Comparison of ENCODE assay signal across 8 mouse cellular contexts in genomic region chr7:113369620-113370340, GRCm38 (mm10). TPM values are rescaled to one million over a fixed set of nuclear protein-coding genes. Genes with fewer than 3 reads are reported as not detected.
DNase-seq lines count a peak whose midpoint lies in the region; ATAC-seq lines count a peak whose summit lies in the region.

No protein-coding gene starts in this region.

- peak overlapping the region; percentile 83 for H3K27ac ChIP-seq in neural tube, embryonic 11.5 days (ENCODE audit: low read depth, low read length)
- H3K27ac ChIP-seq in embryonic facial prominence, embryonic 10.5 days (replicated peaks), result peak overlapping the region; percentile 92
- peak overlapping the region; percentile 89 for H3K27ac ChIP-seq in limb, embryonic 15.5 days
- H3K27ac ChIP-seq in midbrain, embryonic 16.5 days (ENCODE audit: low read length), result peak overlapping the region; percentile 90
- H3K27ac ChIP-seq in stomach, embryonic 15.5 days, result peak overlapping the region; percentile 88

- H3K9ac ChIP-seq in neural tube, embryonic 11.5 days (ENCODE audit: low read length), result peak overlapping the region; percentile 91
- H3K9ac ChIP-seq in limb, embryonic 15.5 days, result peak overlapping the region; percentile 85
- peak overlapping the region; percentile 92 for H3K9ac ChIP-seq in midbrain, embryonic 16.5 days (ENCODE audit: low read depth, low read length)
- H3K9ac ChIP-seq in stomach, embryonic 15.5 days, result peak overlapping the region; percentile 60

- H3K4me1 ChIP-seq in neural tube, embryonic 11.5 days (ENCODE audit: control insufficient read depth, insufficient read depth, low read length), result peaks cover 4% of the 10 kb centered on the region; the same call in 1 of the 2 replicates
- H3K4me1 ChIP-seq in embryonic facial prominence, embryonic 10.5 days, result peaks cover 15% of the 10 kb centered on the region
- H3K4me1 ChIP-seq in limb, embryonic 15.5 days, result peaks cover 12% of the 10 kb centered on the region
- peaks cover 14% of the 10 kb centered on the region for H3K4me1 ChIP-seq in midbrain, embryonic 16.5 days (ENCODE audit: control insufficient read depth, insufficient read depth, low read length)
- 0 out of 2 replicates have a peak, but pooled peaks cover 3% of the 10 kb centered on the region for H3K4me1 ChIP-seq in stomach, embryonic 15.5 days

- H3K4me3 ChIP-seq in neural tube, embryonic 11.5 days (ENCODE audit: low read depth, low read length), result peak overlapping the region; percentile 89
- peak overlapping the region; percentile 91 for H3K4me3 ChIP-seq in embryonic facial prominence, embryonic 10.5 days
- peak overlapping the region; percentile 93 for H3K4me3 ChIP-seq in limb, embryonic 15.5 days
- peak overlapping the region; percentile 93 for H3K4me3 ChIP-seq in midbrain, embryonic 16.5 days (ENCODE audit: low read depth, low read length)
- H3K4me3 ChIP-seq in stomach, embryonic 15.5 days (replicated peaks), result peak overlapping the region; percentile 92

- no peaks in the 10 kb centered on the region for H3K36me3 ChIP-seq in neural tube, embryonic 11.5 days (ENCODE audit: control insufficient read depth, insufficient read depth, low read length)
- no peaks in the 10 kb centered on the region for H3K36me3 ChIP-seq in embryonic facial prominence, embryonic 10.5 days (replicated peaks)
- H3K36me3 ChIP-seq in limb, embryonic 15.5 days, result no peaks in the 10 kb centered on the region
- H3K36me3 ChIP-seq in midbrain, embryonic 16.5 days (ENCODE audit: control insufficient read depth, insufficient read depth, low read length), result no peaks in the 10 kb centered on the region
- no peaks in the 10 kb centered on the region for H3K36me3 ChIP-seq in stomach, embryonic 15.5 days

- peak; percentile 54 for ATAC-seq in neural tube, embryonic 11.5 days (ENCODE audit: insufficient read depth, low FRiP score, low TSS enrichment)
- peak; percentile 30 for ATAC-seq in granulocyte monocyte progenitor cell, adult 5-6 weeks (replicated peaks; ENCODE audit: poor library complexity, severe bottlenecking)
- ATAC-seq in limb, embryonic 15.5 days (ENCODE audit: insufficient number of reproducible peaks, low FRiP score, low TSS enrichment, low read depth), result peak; percentile 68
- ATAC-seq in midbrain, embryonic 16.5 days, result peak; percentile 77
- ATAC-seq in stomach, embryonic 15.5 days (ENCODE audit: insufficient read depth, low FRiP score, low read depth), result peak; percentile 71

- H3K9me3 ChIP-seq in neural tube, embryonic 11.5 days (ENCODE audit: control insufficient read depth, low read length), result no peaks in the 10 kb centered on the region
- no peaks in the 10 kb centered on the region for H3K9me3 ChIP-seq in embryonic facial prominence, embryonic 10.5 days
- H3K9me3 ChIP-seq in limb, embryonic 15.5 days, result no peaks in the 10 kb centered on the region
- no peaks in the 10 kb centered on the region for H3K9me3 ChIP-seq in midbrain, embryonic 16.5 days (replicated peaks; ENCODE audit: control insufficient read depth, low read length, poor library complexity, severe bottlenecking)
- H3K9me3 ChIP-seq in stomach, embryonic 15.5 days, result no peaks in the 10 kb centered on the region

- no peaks in the 10 kb centered on the region for H3K27me3 ChIP-seq in neural tube, embryonic 11.5 days (ENCODE audit: control insufficient read depth, insufficient read depth, low read length)
- peaks cover 4% of the 10 kb centered on the region; the same call in 1 of the 2 replicates for H3K27me3 ChIP-seq in embryonic facial prominence, embryonic 10.5 days (replicated peaks; ENCODE audit: low read depth, poor library complexity, severe bottlenecking)
- H3K27me3 ChIP-seq in limb, embryonic 15.5 days, result no peaks in the 10 kb centered on the region
- H3K27me3 ChIP-seq in midbrain, embryonic 16.5 days (ENCODE audit: control insufficient read depth, insufficient read depth, low read depth, low read length), result no peaks in the 10 kb centered on the region
- H3K27me3 ChIP-seq in stomach, embryonic 15.5 days (replicated peaks), result no peaks in the 10 kb centered on the region

- DNase-seq in neural tube, embryonic 11.5 days (ENCODE audit: low spot score), result peak; percentile 76
- DNase-seq in neural tube, embryonic 10.5 days (ENCODE audit: extremely low spot score, low spot score), result no peak
- peak; percentile 82 for DNase-seq in embryonic facial prominence, embryonic 10.5 days (ENCODE audit: low spot score)
- DNase-seq in kidney, adult 11 months, result peak; percentile 66

- peak overlapping the region; percentile 80 for H3K4me2 ChIP-seq in neural tube, embryonic 11.5 days (ENCODE audit: low read depth)
- H3K4me2 ChIP-seq in limb, embryonic 15.5 days, result peak overlapping the region; percentile 85
- peak overlapping the region; percentile 87 for H3K4me2 ChIP-seq in midbrain, embryonic 16.5 days (ENCODE audit: low read length)
- peak overlapping the region; percentile 95 for H3K4me2 ChIP-seq in stomach, embryonic 15.5 days

- under 1% methylated on average over 44 of the region's 44 CpGs for WGBS in neural tube, embryonic 11.5 days
- WGBS in embryonic facial prominence, embryonic 10.5 days, result under 1% methylated on average over 44 of the region's 44 CpGs
- under 1% methylated on average over 44 of the region's 44 CpGs for WGBS in limb, embryonic 15.5 days
- WGBS in midbrain, embryonic 16.5 days, result under 1% methylated on average over 44 of the region's 44 CpGs
- WGBS in stomach, embryonic 15.5 days, result under 1% methylated on average over 44 of the region's 44 CpGs

RNA-seq across cellular contexts. Expression of gene Btbd10, which starts 0.6 kb away (rescaled TPM):
- polyA plus RNA-seq in neural tube, embryonic 11.5 days (2014; fragmentation: Nextera tagmentation; extraction: Ambion mirVana), result 41.9 and 44.3 TPM in 2 replicates
- polyA plus RNA-seq in embryonic facial prominence, embryonic 10.5 days (2016; fragmentation: Nextera tagmentation; extraction: Ambion mirVana), result 22.9 and 26.1 TPM in 2 replicates
- 16.3 and 28.3 TPM in 2 replicates for total RNA-seq in granulocyte monocyte progenitor cell, adult 5-6 weeks (2014; fragmentation: Nextera tagmentation)
- 25.2 and 26.0 TPM in 2 replicates for total RNA-seq in granulocyte monocyte progenitor cell, adult 5-6 weeks (2017)
- polyA plus RNA-seq in limb, embryonic 15.5 days (2015; fragmentation: Nextera tagmentation; extraction: Ambion mirVana), result 27.9 TPM in 2 replicates
- 85.7 and 86.2 TPM in 2 replicates for polyA plus RNA-seq in midbrain, embryonic 16.5 days (2015; fragmentation: Nextera tagmentation; extraction: Ambion mirVana)
- 18.9 and 22.3 TPM in 2 replicates for polyA plus RNA-seq in stomach, embryonic 15.5 days (2015; fragmentation: Nextera tagmentation; extraction: Ambion mirVana)

RNA-seq across cellular contexts. Expression of gene Pth, which starts 18.6 kb away (rescaled TPM):
- not detected in 2 replicates for polyA plus RNA-seq in neural tube, embryonic 11.5 days (2014; fragmentation: Nextera tagmentation; extraction: Ambion mirVana)
- not detected in 2 replicates for polyA plus RNA-seq in embryonic facial prominence, embryonic 10.5 days (2016; fragmentation: Nextera tagmentation; extraction: Ambion mirVana)
- total RNA-seq in granulocyte monocyte progenitor cell, adult 5-6 weeks (2014; fragmentation: Nextera tagmentation), result not detected in 2 replicates
- not detected in 2 replicates for total RNA-seq in granulocyte monocyte progenitor cell, adult 5-6 weeks (2017)
- polyA plus RNA-seq in limb, embryonic 15.5 days (2015; fragmentation: Nextera tagmentation; extraction: Ambion mirVana), result not detected in 2 replicates
- polyA plus RNA-seq in midbrain, embryonic 16.5 days (2015; fragmentation: Nextera tagmentation; extraction: Ambion mirVana), result not detected in 2 replicates
- not detected in 2 replicates for polyA plus RNA-seq in stomach, embryonic 15.5 days (2015; fragmentation: Nextera tagmentation; extraction: Ambion mirVana)
